30 mouse cellular contexts compared by ENCODE assay signal in genomic region chr9:48474367-48474766, GRCm38 (mm10).
"Had no signal": no experiment of that assay in that cellular context is flagged by ENCODE, and none has a peak within 500 bp of the region (broad histone marks: within the 10 kb centered on the region; RNA-seq: fewer than 3 reads in every experiment).

No protein-coding gene starts in this region.

- DNase-seq: left cerebral cortex, postnatal 4 days; liver; liver, embryonic 13.5 days; liver, postnatal 0 days; lung, adult 18-20 months; lung, adult 2 months; lung, embryonic 14.5 days; lung, postnatal 10 days; lung, postnatal 14 days; lung, postnatal 36 days; lung, postnatal 4 days; midbrain, embryonic 14.5 days had no signal

- H3K27ac ChIP-seq: left cerebral cortex, adult 2 months; limb, embryonic 10.5 days; limb, embryonic 12.5 days; limb, embryonic 13.5 days; limb, embryonic 15.5 days; liver, embryonic 12.5 days; liver, embryonic 13.5 days; liver, embryonic 14.5 days; liver, embryonic 15.5 days; lung, embryonic 15.5 days; macrophage; midbrain, embryonic 10.5 days; midbrain, embryonic 12.5 days; midbrain, embryonic 13.5 days; midbrain, embryonic 15.5 days had no signal

- H3K9me3 ChIP-seq: limb, embryonic 10.5 days; limb, embryonic 12.5 days; limb, embryonic 13.5 days; limb, embryonic 15.5 days; liver, embryonic 12.5 days; liver, embryonic 13.5 days; liver, embryonic 15.5 days; lung, embryonic 15.5 days; megakaryocyte, embryonic 14.5 days; midbrain, embryonic 10.5 days; midbrain, embryonic 12.5 days; midbrain, embryonic 13.5 days; midbrain, embryonic 15.5 days had no signal

- H3K4me3 ChIP-seq: left cerebral cortex, adult 2 months; limb, embryonic 10.5 days; limb, embryonic 12.5 days; limb, embryonic 13.5 days; limb, embryonic 15.5 days; liver, embryonic 12.5 days; liver, embryonic 13.5 days; liver, embryonic 15.5 days; lung, embryonic 15.5 days; megakaryocyte, embryonic 14.5 days; midbrain, embryonic 10.5 days; midbrain, embryonic 12.5 days; midbrain, embryonic 13.5 days; midbrain, embryonic 15.5 days; myocyte had no signal

- H3K4me2 ChIP-seq: limb, embryonic 12.5 days; limb, embryonic 13.5 days; limb, embryonic 15.5 days; liver, embryonic 11.5 days; liver, embryonic 12.5 days; liver, embryonic 13.5 days; liver, embryonic 15.5 days; lung, embryonic 14.5 days; lung, embryonic 15.5 days; midbrain, embryonic 11.5 days; midbrain, embryonic 12.5 days; midbrain, embryonic 13.5 days; midbrain, embryonic 15.5 days had no signal

- H3K4me1 ChIP-seq: limb, embryonic 10.5 days; midbrain, embryonic 12.5 days; midbrain, embryonic 15.5 days had no signal

- H3K27me3 ChIP-seq: limb, embryonic 12.5 days; limb, embryonic 13.5 days; limb, embryonic 15.5 days; liver, embryonic 12.5 days; liver, embryonic 13.5 days; liver, embryonic 15.5 days; lung, embryonic 15.5 days; megakaryocyte, embryonic 14.5 days; midbrain, embryonic 12.5 days; midbrain, embryonic 13.5 days; midbrain, embryonic 15.5 days had no signal

- H3K9ac ChIP-seq: limb, embryonic 12.5 days; limb, embryonic 13.5 days; limb, embryonic 15.5 days; liver, embryonic 12.5 days; liver, embryonic 13.5 days; liver, embryonic 14.5 days; liver, embryonic 15.5 days; liver, postnatal 0 days; lung, embryonic 14.5 days; lung, embryonic 15.5 days; midbrain, embryonic 12.5 days; midbrain, embryonic 13.5 days; midbrain, embryonic 15.5 days had no signal
